Mouse (Mus musculus) MEL (cell line): ENCODE results near the gene Galnt17. TPM values are rescaled to one million over a fixed set of nuclear protein-coding genes. Genes with fewer than 3 reads are reported as not detected.
A peak's percentile ranks its signal among the peaks of the same experiment; 100 is the strongest.

Experiments
- DNase-seq: peaks from one replicate; pipeline ENCODE4 v3.0.0; 2011; ENCODE audit warnings: low read depth, low spot score
- H3K27ac ChIP-seq: 2 replicates; pipeline ENCODE4 v1.5.1; 2012; ENCODE audit warnings: low read depth, mild to moderate bottlenecking, control low read depth, low read length, moderate library complexity; ENCODE audit not compliant: control insufficient read depth
- H3K27me3 ChIP-seq, 2 experiments: fragments of 150-350 bp in 1 of 2; sonication (generic) in 1 of 2; 2 replicates each; pipeline ENCODE4 v1.6.1; 2012; ENCODE audit warnings: low read length in 2 of 2, mild to moderate bottlenecking in 2 of 2, improper control_type of control experiment in 1 of 2, moderate library complexity in 1 of 2; ENCODE audit not compliant: insufficient read depth in 2 of 2, control insufficient read depth in 1 of 2
- H3K36me3 ChIP-seq, 2 experiments: 2 replicates each; pipeline ENCODE4 v1.6.1; 2012 to 2014; ENCODE audit warnings: low read length in 2 of 2, improper control_type of control experiment in 1 of 2, inconsistent platforms in 1 of 2, mild to moderate bottlenecking in 1 of 2; ENCODE audit not compliant: insufficient read depth in 2 of 2, control insufficient read depth in 1 of 2
- H3K4me1 ChIP-seq, 2 experiments: fragments of 150-350 bp in 1 of 2; sonication (generic) in 1 of 2; 2 replicates each; pipeline ENCODE4 v1.6.1; 2012; ENCODE audit warnings: low read length in 2 of 2, improper control_type of control experiment in 1 of 2, mild to moderate bottlenecking in 1 of 2; ENCODE audit not compliant: insufficient read depth in 2 of 2, control insufficient read depth in 1 of 2
- H3K4me3 ChIP-seq, 2 experiments: fragments of 150-350 bp in 1 of 2; sonication (generic) in 1 of 2; 2 replicates each; pipeline ENCODE4 v1.5.1; 2012; ENCODE audit warnings: low read depth in 2 of 2, low read length in 2 of 2, mild to moderate bottlenecking in 2 of 2, moderate library complexity in 2 of 2, control low read depth in 1 of 2, improper control_type of control experiment in 1 of 2; ENCODE audit not compliant: control insufficient read depth in 1 of 2, insufficient read depth in 1 of 2
- H3K79me2 ChIP-seq: 2 replicates; pipeline ENCODE4 v1.6.1; 2012; ENCODE audit warnings: mild to moderate bottlenecking, low read length, moderate library complexity; ENCODE audit not compliant: control insufficient read depth, poor library complexity, insufficient read depth
- H3K9ac ChIP-seq: 2 replicates; pipeline ENCODE4 v1.6.1; 2012; ENCODE audit warnings: low read depth, mild to moderate bottlenecking, control low read depth, low read length, moderate library complexity; ENCODE audit not compliant: control insufficient read depth, poor library complexity, severe bottlenecking
- H3K9me3 ChIP-seq: fragments of 150-350 bp; sonication (generic); replicated peaks from 2 replicates; pipeline ENCODE4 v1.6.1; 2012; ENCODE audit warnings: mild to moderate bottlenecking, low read length, improper control_type of control experiment, moderate library complexity; ENCODE audit not compliant: insufficient read depth
- CHD1 ChIP-seq: IDR thresholded peaks from 2 replicates; pipeline ENCODE4 v1.6.1; 2012; ENCODE audit warnings: low read depth, mild to moderate bottlenecking, inconsistent platforms, low read length, improper control_type of control experiment
- CTCF ChIP-seq, 3 experiments: IDR thresholded peaks in 2 of 3; conservative IDR thresholded peaks in 1 of 3; 2 replicates each; pipeline ENCODE4 v1.5.1; 2011 to 2012; ENCODE audit warnings: low read length in 3 of 3, low read depth in 2 of 3, mild to moderate bottlenecking in 2 of 3, improper control_type of control experiment in 1 of 3, inconsistent platforms in 1 of 3, mixed read lengths in 1 of 3, moderate library complexity in 1 of 3; ENCODE audit not compliant: control insufficient read depth in 1 of 3, insufficient read depth in 1 of 3, poor library complexity in 1 of 3, severe bottlenecking in 1 of 3
- E2F4 ChIP-seq: IDR thresholded peaks from 2 replicates; pipeline ENCODE4 v1.6.1; 2011; ENCODE audit warnings: low read depth, low read length, improper control_type of control experiment, borderline replicate concordance
- ELF1 ChIP-seq: IDR thresholded peaks from 2 replicates; pipeline ENCODE4 v1.6.1; 2014; ENCODE audit warnings: low read depth, mild to moderate bottlenecking, inconsistent platforms, low read length, improper control_type of control experiment, moderate library complexity
- EP300 ChIP-seq, 2 experiments: IDR thresholded peaks; 2 replicates each; pipeline ENCODE4 v1.6.1; 2011; ENCODE audit warnings: improper control_type of control experiment in 2 of 2, low read length in 2 of 2, low read depth in 1 of 2, mild to moderate bottlenecking in 1 of 2
- GATA1 ChIP-seq: IDR thresholded peaks from 2 replicates; pipeline ENCODE4 v1.6.1; 2011; ENCODE audit warnings: low read depth, low read length, improper control_type of control experiment
- HCFC1 ChIP-seq: IDR thresholded peaks from 2 replicates; pipeline ENCODE4 v1.6.1; 2012; ENCODE audit warnings: low read depth, mild to moderate bottlenecking, inconsistent platforms, low read length, improper control_type of control experiment, moderate library complexity
- JUND ChIP-seq: IDR thresholded peaks from 2 replicates; pipeline ENCODE4 v1.6.1; 2011; ENCODE audit warnings: low read depth, mild to moderate bottlenecking, improper control_type of control experiment, low read length
- KAT2A ChIP-seq: conservative IDR thresholded peaks from 2 replicates; pipeline ENCODE4 v1.6.1; 2012; ENCODE audit warnings: low read depth, low read length, improper control_type of control experiment, inconsistent platforms
- MAX ChIP-seq: IDR thresholded peaks from 2 replicates; pipeline ENCODE4 v1.6.1; 2011; ENCODE audit warnings: low read length, improper control_type of control experiment
- MEF2A ChIP-seq: IDR thresholded peaks from 2 replicates; pipeline ENCODE4 v1.6.1; 2014; ENCODE audit warnings: low read depth, mild to moderate bottlenecking, inconsistent platforms, low read length, improper control_type of control experiment; ENCODE audit not compliant: poor library complexity, insufficient replicate concordance, severe bottlenecking; ENCODE audit errors: extremely low read depth
- MXI1 ChIP-seq: IDR thresholded peaks from 2 replicates; pipeline ENCODE4 v1.6.1; 2011; ENCODE audit warnings: mild to moderate bottlenecking, low read depth, low read length, improper control_type of control experiment
- NRF1 ChIP-seq: IDR thresholded peaks from 2 replicates; pipeline ENCODE4 v1.6.1; 2014; ENCODE audit warnings: low read depth, mild to moderate bottlenecking, inconsistent platforms, low read length, improper control_type of control experiment, moderate library complexity; ENCODE audit not compliant: poor library complexity, insufficient read depth, severe bottlenecking
- POLR2A ChIP-seq, 2 experiments: IDR thresholded peaks; 2 replicates each; pipeline ENCODE4 v1.6.1; 2011 to 2012; ENCODE audit warnings: low read length in 2 of 2, mild to moderate bottlenecking in 2 of 2, control low read depth in 1 of 2, improper control_type of control experiment in 1 of 2, low read depth in 1 of 2, moderate library complexity in 1 of 2; ENCODE audit not compliant: control insufficient read depth in 1 of 2, insufficient read depth in 1 of 2, poor library complexity in 1 of 2
- POLR2AphosphoS2 ChIP-seq: IDR thresholded peaks from 2 replicates; pipeline ENCODE4 v1.6.1; 2011; ENCODE audit warnings: low read length, improper control_type of control experiment
- POLR2AphosphoS5 ChIP-seq: IDR thresholded peaks from 2 replicates; pipeline ENCODE4 v1.6.1; 2012; ENCODE audit warnings: low read depth, borderline replicate concordance, mild to moderate bottlenecking, inconsistent platforms, low read length, moderate library complexity, mixed read lengths
- SIN3A ChIP-seq: IDR thresholded peaks from 2 replicates; pipeline ENCODE4 v1.6.1; 2012; ENCODE audit warnings: low read length, improper control_type of control experiment, inconsistent platforms
- SMC3 ChIP-seq: IDR thresholded peaks from 2 replicates; pipeline ENCODE4 v1.6.1; 2011; ENCODE audit warnings: low read depth, low read length, improper control_type of control experiment
- TAL1 ChIP-seq: IDR thresholded peaks from 2 replicates; pipeline ENCODE4 v1.6.1; 2012; ENCODE audit warnings: mild to moderate bottlenecking, inconsistent platforms, low read length, moderate library complexity, mixed read lengths
- UBTF ChIP-seq: IDR thresholded peaks from 2 replicates; pipeline ENCODE4 v1.6.1; 2012; ENCODE audit warnings: low read depth, mild to moderate bottlenecking, inconsistent platforms, low read length, improper control_type of control experiment, moderate library complexity, borderline replicate concordance; ENCODE audit not compliant: insufficient read depth
- USF1 ChIP-seq: IDR thresholded peaks from 2 replicates; pipeline ENCODE4 v1.6.1; 2014; ENCODE audit warnings: low read depth, mild to moderate bottlenecking, inconsistent platforms, low read length, improper control_type of control experiment, moderate library complexity
- ZKSCAN1 ChIP-seq: IDR thresholded peaks from 2 replicates; pipeline ENCODE4 v1.6.1; 2012; ENCODE audit warnings: low read depth, mild to moderate bottlenecking, inconsistent platforms, low read length, improper control_type of control experiment, moderate library complexity
- ZMIZ1 ChIP-seq: IDR thresholded peaks from 2 replicates; pipeline ENCODE4 v1.6.1; 2012; ENCODE audit warnings: low read depth, mild to moderate bottlenecking, inconsistent platforms, low read length, improper control_type of control experiment, moderate library complexity
- polyA plus RNA-seq, 2 experiments: library from polyadenylated mRNA; stranded (reverse) in 1 of 2; unstranded in 1 of 2; fragments of >175 nt in 1 of 2; fragments of >200 nt in 1 of 2; gene quantifications; 2 replicates each; pipeline versions ENCODE4 v1.2.1 to v1.2.4; 2012; ENCODE audit warnings: low replicate concordance in 2 of 2, low read depth in 1 of 2; ENCODE audit not compliant: insufficient read length in 2 of 2, insufficient read depth in 1 of 2, missing spikeins in 1 of 2
- total RNA-seq: library from RNA; depleted of rRNA; stranded (reverse); fragments of 300-350 nt; gene quantifications from 2 replicates; pipeline ENCODE4 v1.2.3, GENCODE M21; 2012

The Galnt17 gene
- total and polyA plus RNA-seq, 3 experiments, result not detected

- no peaks in the 10 kb centered on the region for H3K27me3 ChIP-seq
- no peak for DNase-seq
- H3K27ac ChIP-seq, result no peak overlapping the region
- H3K9ac ChIP-seq, result no peak overlapping the region
- no peaks in the 10 kb centered on the region for H3K36me3 ChIP-seq
- no peaks in the 10 kb centered on the region for H3K4me1 ChIP-seq
- no peaks in the 10 kb centered on the region for H3K9me3 ChIP-seq
- H3K4me3 ChIP-seq, result no peak overlapping the region
- TF ChIP-seq EP300 (IDR thresholded peaks at IDR 0.05; ENCODE audit: low read depth in 1 of 2, low read length in 2 of 2), result no peak
- no peak for TF ChIP-seq MAX
- TF ChIP-seq ELF1, result no peak
- no peak for TF ChIP-seq SMC3
- no peak for TF ChIP-seq POLR2AphosphoS5
- no peak for TF ChIP-seq E2F4
- no peak for TF ChIP-seq MXI1
- TF ChIP-seq MEF2A, result no peak
- TF ChIP-seq USF1, result no peak
- no peak for TF ChIP-seq POLR2A (IDR thresholded peaks at IDR 0.05; ENCODE audit: control insufficient read depth in 1 of 2, insufficient read depth in 1 of 2, low read depth in 1 of 2, low read length in 2 of 2, poor library complexity in 1 of 2)
- TF ChIP-seq POLR2AphosphoS2, result no peak
- TF ChIP-seq UBTF, result no peak
- no peak for TF ChIP-seq ZKSCAN1
- no peak for TF ChIP-seq CHD1
- no peak for TF ChIP-seq KAT2A
- TF ChIP-seq NRF1, result no peak
- TF ChIP-seq ZMIZ1, result no peak
- no peak for TF ChIP-seq HCFC1
- TF ChIP-seq JUND, result no peak
- TF ChIP-seq TAL1, result no peak
- TF ChIP-seq, all 39 proteins: peak for 0
- H3K79me2 ChIP-seq, result no peaks in the 10 kb centered on the region
These were observed 380.5 kb downstream of the Galnt17 start for GRCm38 (mm10) chr5:130927794-130928149.

- no peaks in the 10 kb centered on the region for H3K9me3 ChIP-seq
- no peak overlapping the region for H3K9ac ChIP-seq
- H3K36me3 ChIP-seq, result no peaks in the 10 kb centered on the region
- H3K79me2 ChIP-seq, result no peaks in the 10 kb centered on the region
- H3K27me3 ChIP-seq, result no peaks in the 10 kb centered on the region
- H3K4me1 ChIP-seq, result no peaks in the 10 kb centered on the region
- no peak overlapping the region for H3K4me3 ChIP-seq
- DNase-seq, result peak; percentile 2
- TF ChIP-seq MAX (no peak), SIN3A (no peak), CTCF (IDR thresholded peaks at IDR 0.05 in 2 of 3, conservative IDR thresholded peaks at IDR 0.05 in 1 of 3; ENCODE audit: control insufficient read depth in 1 of 3, insufficient read depth in 1 of 3, low read depth in 2 of 3, low read length in 3 of 3, poor library complexity in 1 of 3, severe bottlenecking in 1 of 3) (peak; percentile 5 to 29 (median 10); a peak in 2 of 6 replicates), GATA1 (no peak)
- H3K27ac ChIP-seq, result no peak overlapping the region
These were observed 381.0 kb downstream of the Galnt17 start for GRCm38 (mm10) chr5:130927138-130927793.
